In genomic region chr15:24527379-24527778, GRCm38 (mm10) we compare ENCODE assay signal across 14 mouse cellular contexts.
DNase-seq lines count a peak whose midpoint lies in the region; ATAC-seq and TF ChIP-seq lines count a peak whose summit lies in the region.
"Had no signal": no experiment of that assay in that cellular context is flagged by ENCODE, and none has a peak within 500 bp of the region (broad histone marks: within the 10 kb centered on the region; RNA-seq: fewer than 3 reads in every experiment).

No protein-coding gene starts in this region.

- peak; percentile 22 for DNase-seq in hindbrain, postnatal 0 days (ENCODE audit: low spot score)
- no peak for DNase-seq in hindbrain, embryonic 14.5 days (ENCODE audit: low spot score)
- peak; percentile 10 for DNase-seq in midbrain, postnatal 0 days (ENCODE audit: low spot score)
- DNase-seq in midbrain, embryonic 10.5 days (ENCODE audit: low spot score): no peak
- DNase-seq in adipocyte (ENCODE audit: low spot score): peak; percentile 32
- no peak for DNase-seq in heart, adult 18-20 months
- DNase-seq: cerebellum, adult 11-12 months; layer of hippocampus, adult 9-11 months; thymus, adult 2 months had no signal

- H3K27ac ChIP-seq in hindbrain, postnatal 0 days: no peak overlapping the region
- no peak overlapping the region for H3K27ac ChIP-seq in hindbrain, embryonic 14.5 days
- no peak overlapping the region for H3K27ac ChIP-seq in midbrain, postnatal 0 days (ENCODE audit: low read depth, low read length)
- H3K27ac ChIP-seq in midbrain, embryonic 10.5 days (replicated peaks): no peak overlapping the region
- H3K27ac ChIP-seq: forebrain, embryonic 12.5 days; liver, embryonic 15.5 days; macrophage; neural tube, embryonic 15.5 days had no signal

- peak; percentile 36 for TF ChIP-seq CTCF in hindbrain, postnatal 0 days (IDR thresholded peaks at IDR 0.05; ENCODE audit: low read depth)
- TF ChIP-seq CTCF in midbrain, postnatal 0 days (IDR thresholded peaks at IDR 0.05): no peak; the same call in 1 of the 2 replicates

- H3K36me3 ChIP-seq in hindbrain, postnatal 0 days (ENCODE audit: insufficient read depth, low read length): no peaks in the 10 kb centered on the region
- H3K36me3 ChIP-seq in hindbrain, embryonic 14.5 days (replicated peaks; ENCODE audit: control insufficient read depth, insufficient read depth): no peaks in the 10 kb centered on the region
- no peaks in the 10 kb centered on the region for H3K36me3 ChIP-seq in midbrain, postnatal 0 days (ENCODE audit: insufficient read depth, low read length)
- no peaks in the 10 kb centered on the region for H3K36me3 ChIP-seq in midbrain, embryonic 10.5 days
- H3K36me3 ChIP-seq: forebrain, embryonic 12.5 days; liver, embryonic 15.5 days; neural tube, embryonic 15.5 days had no signal

- no peak overlapping the region for H3K4me3 ChIP-seq in hindbrain, postnatal 0 days (ENCODE audit: low read length)
- H3K4me3 ChIP-seq in hindbrain, embryonic 14.5 days (replicated peaks; ENCODE audit: low read length): no peak overlapping the region
- no peak overlapping the region for H3K4me3 ChIP-seq in midbrain, postnatal 0 days (ENCODE audit: low read depth, low read length)
- H3K4me3 ChIP-seq in midbrain, embryonic 10.5 days: no peak overlapping the region
- H3K4me3 ChIP-seq: forebrain, embryonic 12.5 days; liver, embryonic 15.5 days; neural tube, embryonic 15.5 days had no signal

- H3K4me1 ChIP-seq in hindbrain, postnatal 0 days (ENCODE audit: insufficient read depth, low read length): no peaks in the 10 kb centered on the region
- H3K4me1 ChIP-seq in hindbrain, embryonic 14.5 days (replicated peaks; ENCODE audit: control insufficient read depth, insufficient read depth, low read length): no peaks in the 10 kb centered on the region
- H3K4me1 ChIP-seq in midbrain, postnatal 0 days (ENCODE audit: insufficient read depth, low read length): no peaks in the 10 kb centered on the region
- H3K4me1 ChIP-seq in midbrain, embryonic 10.5 days: no peaks in the 10 kb centered on the region
- H3K4me1 ChIP-seq: forebrain, embryonic 12.5 days; liver, embryonic 15.5 days; neural tube, embryonic 15.5 days had no signal

- WGBS in hindbrain, postnatal 0 days: 79% methylated on average over 5 of the region's 5 CpGs
- WGBS in hindbrain, embryonic 14.5 days: 79% methylated on average over 5 of the region's 5 CpGs
- WGBS in midbrain, postnatal 0 days: 86% methylated on average over 5 of the region's 5 CpGs
- 83% methylated on average over 5 of the region's 5 CpGs for WGBS in midbrain, embryonic 10.5 days

- no peak overlapping the region for H3K4me2 ChIP-seq in hindbrain, postnatal 0 days (ENCODE audit: low read depth, low read length)
- no peak overlapping the region for H3K4me2 ChIP-seq in hindbrain, embryonic 14.5 days (replicated peaks)
- H3K4me2 ChIP-seq in midbrain, postnatal 0 days (ENCODE audit: low read depth, low read length, poor library complexity, severe bottlenecking): no peak overlapping the region
- H3K4me2 ChIP-seq: forebrain, embryonic 12.5 days; liver, embryonic 15.5 days; neural tube, embryonic 15.5 days had no signal

- H3K27me3 ChIP-seq in hindbrain, postnatal 0 days (ENCODE audit: insufficient read depth, low read length): no peaks in the 10 kb centered on the region
- H3K27me3 ChIP-seq in hindbrain, embryonic 14.5 days (ENCODE audit: control insufficient read depth, insufficient read depth, low read length): no peaks in the 10 kb centered on the region
- H3K27me3 ChIP-seq in midbrain, postnatal 0 days (ENCODE audit: insufficient read depth, low read length): no peaks in the 10 kb centered on the region
- no peaks in the 10 kb centered on the region for H3K27me3 ChIP-seq in midbrain, embryonic 10.5 days (ENCODE audit: low read depth, poor library complexity, severe bottlenecking)
- H3K27me3 ChIP-seq: forebrain, embryonic 12.5 days; liver, embryonic 15.5 days; neural tube, embryonic 15.5 days had no signal

- H3K9ac ChIP-seq in hindbrain, postnatal 0 days (replicated peaks; ENCODE audit: low read length): no peak overlapping the region
- no peak overlapping the region for H3K9ac ChIP-seq in hindbrain, embryonic 14.5 days
- no peak overlapping the region for H3K9ac ChIP-seq in midbrain, postnatal 0 days (replicated peaks; ENCODE audit: low read length, poor library complexity, severe bottlenecking)
- H3K9ac ChIP-seq: forebrain, embryonic 12.5 days; liver, embryonic 15.5 days; neural tube, embryonic 15.5 days had no signal

- no peaks in the 10 kb centered on the region for H3K9me3 ChIP-seq in hindbrain, postnatal 0 days (ENCODE audit: low read length)
- 0 out of 2 replicates have a peak, but pooled peaks cover 3% of the 10 kb centered on the region for H3K9me3 ChIP-seq in hindbrain, embryonic 14.5 days (ENCODE audit: control insufficient read depth, low read length)
- H3K9me3 ChIP-seq in midbrain, postnatal 0 days (ENCODE audit: low read length): no peaks in the 10 kb centered on the region
- H3K9me3 ChIP-seq in midbrain, embryonic 10.5 days (replicated peaks): no peaks in the 10 kb centered on the region
- H3K9me3 ChIP-seq: forebrain, embryonic 12.5 days; liver, embryonic 15.5 days; neural tube, embryonic 15.5 days had no signal

- ATAC-seq in hindbrain, postnatal 0 days: no peak
- ATAC-seq in hindbrain, embryonic 14.5 days (ENCODE audit: low FRiP score): no peak
- ATAC-seq in midbrain, postnatal 0 days (ENCODE audit: low FRiP score): no peak
- ATAC-seq in monocyte, adult 5-6 weeks (replicated peaks; ENCODE audit: insufficient number of reproducible peaks, low FRiP score, low TSS enrichment, poor library complexity, severe bottlenecking): no peak

Comparison
In these comparisons a context has a peak if more than half of its experiments do, and no peak if none do; other contexts are left out.
1. DNase-seq: peak in hindbrain, postnatal 0 days (single experiment), midbrain, postnatal 0 days (single experiment) and adipocyte (single experiment); none in hindbrain, embryonic 14.5 days (single experiment), midbrain, embryonic 10.5 days (single experiment) and heart, adult 18-20 months (0 of 2).